Mouse (Mus musculus): ENCODE measurements at regions not wholly inside any gene's neighbourhood (a gene's known extent, or its start where the extent isn't known, plus 50 kb on each side); places are given as distances from the start of the nearest gene placed in this dataset.

GRCm38 (mm10) chr3:14952169-14952729 is 66.2 kb downstream of the Car2 start:
- no peak for DNase-seq (ENCODE audit: low read depth)

GRCm38 (mm10) chr3:14952951-14953350 is 66.9 kb downstream of the Car2 start:
- DNase-seq (ENCODE audit: low read depth): no peak

DNA sequence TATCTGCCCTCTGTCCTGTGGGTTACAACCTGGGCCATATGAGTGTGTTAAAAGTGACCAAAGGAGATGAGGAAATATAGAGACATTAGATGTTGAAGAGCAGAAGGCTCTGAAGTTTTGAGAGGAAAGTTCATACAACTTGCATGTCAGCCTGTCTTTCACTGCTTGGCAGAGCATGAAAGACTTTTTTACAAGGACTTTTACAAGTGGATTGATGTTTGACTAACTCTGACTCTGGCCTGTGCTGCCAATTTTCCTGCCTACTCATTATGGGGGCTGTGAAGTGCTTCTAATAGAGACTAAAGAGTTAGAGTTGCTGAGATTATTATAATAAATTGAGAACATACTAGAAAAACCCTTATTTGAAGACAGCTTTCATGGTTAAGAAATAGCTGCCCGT is 71.4 kb downstream of the Car2 start:
- DNase-seq (ENCODE audit: low read depth): no peak

DNA sequence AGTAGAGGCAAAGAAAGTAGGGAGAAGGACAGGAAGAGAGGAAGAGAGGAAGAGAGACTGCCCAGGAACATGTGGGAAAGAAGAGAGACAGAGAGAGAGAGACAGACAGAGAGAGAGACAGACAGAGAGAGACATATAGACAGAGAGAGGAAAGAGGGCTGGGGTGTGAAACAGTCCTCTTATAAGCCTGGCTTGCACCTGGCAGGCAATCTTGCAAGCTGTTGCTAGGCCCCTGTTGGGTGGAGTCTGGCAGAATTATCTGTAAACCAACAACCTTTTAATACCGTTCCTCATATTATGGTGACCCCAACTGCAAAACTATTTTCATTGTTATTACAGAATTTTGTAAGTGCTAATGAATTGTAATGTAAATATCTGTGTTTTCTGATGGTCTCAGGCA is 72.2 kb downstream of the Car2 start:
- DNase-seq (ENCODE audit: low read depth): no peak

DNA sequence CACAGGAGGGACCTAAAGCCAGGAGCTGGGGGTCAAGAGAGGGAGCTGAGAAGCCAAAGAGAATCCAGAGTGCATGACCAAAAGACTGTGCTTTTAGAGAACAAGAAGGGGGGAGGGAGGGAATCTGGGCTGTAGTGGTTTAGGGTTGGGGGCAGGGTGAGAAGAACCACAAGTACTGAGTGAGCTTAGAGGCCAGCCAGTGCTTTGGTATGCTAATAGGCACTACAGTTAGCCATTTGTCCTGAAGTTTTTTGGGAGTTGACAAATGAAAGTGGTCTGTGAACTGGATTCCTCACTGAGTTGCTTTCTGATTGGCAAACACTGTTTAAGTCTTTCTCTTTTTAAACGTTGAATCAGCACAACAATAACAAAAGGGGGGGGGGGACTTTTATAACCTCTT is 73.5 kb downstream of the Car2 start:
- peak; percentile 45 for DNase-seq (ENCODE audit: low read depth)

DNA sequence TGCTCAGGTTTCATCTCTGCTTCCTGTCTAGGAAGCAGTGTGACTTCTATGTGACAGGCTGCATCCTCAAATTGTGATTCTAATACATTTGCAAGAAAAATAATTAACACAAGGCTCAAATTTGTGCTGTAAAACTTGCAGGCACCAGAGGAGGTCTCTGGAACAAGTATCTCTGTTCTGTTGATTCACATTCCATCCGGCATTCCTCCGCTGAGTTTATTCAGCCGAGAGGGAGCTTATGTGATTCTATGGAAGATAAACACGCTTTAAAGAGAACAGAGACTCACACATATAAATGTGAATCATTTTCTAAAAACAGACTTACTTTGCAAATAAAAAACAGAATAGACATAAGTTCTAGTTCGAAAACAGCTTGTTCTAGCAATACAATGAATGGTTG is 78.7 kb downstream of the Car2 start:
- peak; percentile 38 for DNase-seq (ENCODE audit: low read depth)

DNA sequence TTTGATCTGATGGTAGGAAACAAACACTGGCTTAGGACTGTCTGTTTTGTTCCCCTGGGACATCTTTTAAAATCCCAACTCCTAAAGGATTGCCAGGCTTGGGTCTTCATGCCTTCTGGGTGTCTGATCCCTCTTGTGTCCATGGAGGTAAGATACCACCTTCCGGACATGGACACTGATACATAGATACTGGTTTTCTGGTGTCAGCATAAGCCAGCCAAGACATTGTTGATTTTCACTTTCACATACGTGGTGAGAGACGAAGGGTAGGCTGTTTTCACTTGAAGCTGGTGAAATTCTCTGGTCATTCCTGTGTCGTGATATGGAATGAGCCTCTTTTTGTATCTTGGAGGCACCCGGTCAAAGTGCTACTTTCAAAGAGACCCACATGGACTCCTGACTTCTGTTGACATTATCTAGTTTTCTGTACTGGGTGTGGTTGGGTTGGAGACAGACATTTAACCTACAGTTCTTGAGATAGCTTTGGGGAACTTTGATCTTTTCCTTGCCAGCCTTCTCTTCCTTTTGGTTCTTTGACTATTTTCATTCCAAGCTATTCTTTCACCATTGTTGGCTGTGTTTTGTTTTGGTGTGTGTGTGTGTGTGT is 79.5 kb downstream of the Car2 start:
- no peak for DNase-seq (ENCODE audit: low read depth)

DNA sequence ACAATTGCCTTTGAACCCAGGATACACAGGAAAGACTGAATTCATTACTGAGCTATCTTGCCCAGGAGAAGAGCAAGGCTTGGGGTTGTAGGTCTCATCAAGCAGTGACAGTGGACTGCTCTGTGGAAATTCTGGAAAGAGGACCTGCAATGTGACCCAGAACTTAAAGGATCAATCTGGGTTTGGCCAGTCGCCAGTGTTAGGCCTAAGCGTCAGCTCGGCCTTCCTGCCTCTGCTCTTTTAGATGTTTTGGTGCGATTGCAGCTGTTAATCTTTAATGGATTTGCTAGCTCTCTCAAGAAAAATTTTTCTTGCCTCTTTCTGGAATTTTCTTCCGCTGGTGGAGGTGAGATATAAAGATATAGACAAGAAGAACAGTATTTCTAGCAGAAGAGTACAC is 81.2 kb downstream of the Car2 start:
- no peak for DNase-seq (ENCODE audit: low read depth)

GRCm38 (mm10) chr3:14968345-14968744 is 82.3 kb downstream of the Car2 start:
- DNase-seq (ENCODE audit: low read depth): no peak

GRCm38 (mm10) chr3:14969698-14970097 is 83.6 kb downstream of the Car2 start:
- no peak for DNase-seq (ENCODE audit: low read depth)

DNA sequence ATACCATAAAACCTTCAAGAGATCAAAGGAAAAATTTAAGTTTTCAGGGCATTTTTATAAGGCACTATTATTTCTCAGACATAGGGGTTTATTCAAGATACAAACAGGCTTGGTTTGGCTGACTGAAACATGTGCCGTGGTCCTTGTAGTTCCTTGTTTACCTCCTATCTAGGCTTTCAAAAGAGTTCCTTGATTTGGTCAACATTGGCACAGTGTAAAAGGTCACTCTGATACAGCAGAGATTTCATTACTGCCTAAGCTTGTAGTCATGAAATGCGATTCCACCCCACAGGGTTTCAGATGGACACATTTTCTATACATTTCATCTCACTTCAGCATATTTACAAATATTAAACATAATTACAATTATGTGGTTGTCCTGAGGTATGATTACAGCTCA is 85.6 kb downstream of the Car2 start:
- DNase-seq (ENCODE audit: low read depth): no peak

DNA sequence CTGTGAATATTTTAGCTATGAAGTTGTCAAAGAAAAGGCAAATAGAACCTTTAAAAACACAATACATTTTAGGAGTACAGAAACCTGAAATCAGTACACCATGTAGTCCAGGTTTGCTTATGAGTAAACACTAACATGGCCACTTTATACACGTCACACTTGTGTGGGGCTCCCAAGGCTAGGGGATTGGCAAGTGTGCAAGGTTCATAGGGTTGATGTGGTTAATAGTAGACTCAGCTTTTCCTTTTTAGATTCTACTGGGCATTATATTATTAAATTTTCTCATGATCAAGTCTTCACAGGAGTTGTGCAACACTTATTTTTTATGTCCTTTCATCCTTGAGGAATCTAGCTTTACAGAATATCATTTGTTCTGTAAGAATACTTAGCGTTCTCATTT is 88.7 kb downstream of the Car2 start:
- DNase-seq (ENCODE audit: low read depth): no peak

DNA sequence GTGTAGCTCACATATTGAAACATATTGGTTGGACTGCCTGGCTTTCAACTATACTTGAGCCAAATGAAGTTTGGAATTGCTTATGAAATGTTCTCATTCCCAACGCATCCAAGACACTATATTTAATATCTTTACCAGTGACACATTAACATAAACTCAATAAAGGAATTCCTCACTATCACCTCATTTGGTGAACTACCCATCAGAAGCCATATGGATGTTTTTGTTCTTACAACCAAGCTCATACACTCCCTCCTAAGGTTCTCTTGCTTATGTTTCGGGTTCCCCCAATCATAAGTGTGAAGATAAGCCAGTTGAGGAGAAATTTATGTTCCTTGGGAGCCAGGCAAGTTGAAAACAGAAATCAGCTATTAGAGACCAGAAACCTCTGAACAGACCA is 89.1 kb downstream of the Car2 start:
- DNase-seq (ENCODE audit: low read depth): no peak

DNA sequence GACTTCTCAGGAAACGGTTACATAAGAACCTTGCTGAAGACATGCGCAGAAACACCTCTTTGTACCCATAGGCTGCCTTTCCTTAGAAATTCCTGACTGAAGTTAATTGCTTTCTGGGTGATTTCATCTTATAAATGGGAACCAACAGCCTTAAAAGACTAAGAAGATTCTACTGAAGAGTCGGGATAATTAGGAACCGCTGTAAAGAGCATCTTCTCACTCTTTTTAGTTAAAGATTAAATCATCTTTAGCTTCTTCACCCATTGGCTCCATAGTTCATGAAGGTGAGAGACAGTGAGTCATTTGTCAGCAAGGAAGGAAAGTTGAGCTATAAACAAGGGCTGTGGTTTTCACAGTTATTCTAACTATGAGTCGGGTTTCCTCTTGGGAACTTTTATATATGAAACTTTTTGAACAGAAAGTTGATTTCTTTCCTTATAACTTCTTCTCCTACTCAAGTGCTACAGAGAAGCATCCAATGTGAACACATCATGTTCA is 93.1 kb downstream of the Car2 start:
- peak; percentile 83 for DNase-seq (ENCODE audit: low read depth)

DNA sequence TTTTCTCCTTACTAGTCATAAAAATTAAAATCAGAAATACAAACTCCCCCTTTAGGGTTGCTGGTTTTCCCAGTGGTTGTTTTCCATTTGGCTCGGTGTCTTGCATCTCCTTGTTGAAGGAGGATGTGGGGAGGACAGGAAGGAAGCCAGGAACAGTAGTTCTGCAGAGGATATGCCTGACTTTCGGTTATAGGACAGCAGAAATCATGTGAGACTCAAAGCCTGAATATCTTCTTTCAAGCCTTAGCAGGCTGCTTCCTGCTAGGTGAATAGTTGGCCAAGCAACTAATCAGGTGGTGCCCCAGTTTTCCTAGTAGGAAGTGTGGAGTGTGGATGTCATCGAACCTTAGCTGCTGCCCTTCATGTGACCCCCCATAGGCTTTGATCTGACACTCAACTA is 103.6 kb downstream of the Car2 start:
- peak; percentile 92 for DNase-seq (ENCODE audit: low read depth)

- no peak for DNase-seq (ENCODE audit: low read depth)
Observed at GRCm38 (mm10) chr3:14993936-14994335, 107.9 kb downstream of the Car2 start.

DNA sequence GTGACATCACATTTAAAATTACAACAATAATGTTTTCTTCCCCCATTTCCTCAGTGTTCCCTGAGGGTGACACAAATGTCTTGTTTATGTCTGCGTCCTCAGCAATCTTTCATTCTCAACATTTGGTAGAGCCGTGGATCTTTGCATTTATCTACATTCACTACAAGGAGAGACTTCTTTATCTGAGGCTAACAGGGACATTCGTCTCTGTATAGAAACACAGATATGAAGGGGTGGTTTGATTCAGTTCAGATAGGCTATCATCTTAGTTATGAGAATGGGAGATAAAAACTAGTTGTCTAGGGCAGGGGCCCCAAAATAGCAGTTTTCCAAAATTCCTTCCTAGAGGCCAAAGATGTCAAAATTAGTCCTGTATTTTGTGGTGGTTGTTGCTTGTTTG is 111.2 kb downstream of the Car2 start:
- DNase-seq (ENCODE audit: low read depth): no peak

- DNase-seq (ENCODE audit: low read depth): no peak
Observed at GRCm38 (mm10) chr3:14998521-14998920, 112.4 kb downstream of the Car2 start.

DNA sequence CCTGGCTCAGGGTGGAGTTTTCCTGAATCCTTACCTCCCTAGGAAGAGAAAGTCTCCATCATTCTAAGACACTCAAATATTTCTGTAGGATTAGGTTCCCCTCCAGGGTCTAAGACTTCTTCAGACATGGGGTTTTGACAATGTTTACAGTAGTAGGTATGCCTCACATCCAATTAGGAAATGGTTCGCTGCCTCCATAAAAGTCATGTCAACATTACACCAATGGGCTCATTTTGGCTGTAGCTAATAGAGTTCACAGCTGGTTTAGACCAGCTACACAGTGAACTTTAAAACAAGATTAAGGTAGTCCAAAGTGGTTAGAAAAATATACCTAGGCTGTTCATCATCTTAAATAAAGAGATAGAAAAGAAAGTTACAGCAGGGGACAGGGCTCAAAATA is 113.3 kb downstream of the Car2 start:
- no peak for DNase-seq (ENCODE audit: low read depth)

GRCm38 (mm10) chr3:14999914-15000313 is 113.8 kb downstream of the Car2 start:
- no peak for DNase-seq (ENCODE audit: low read depth)

DNA sequence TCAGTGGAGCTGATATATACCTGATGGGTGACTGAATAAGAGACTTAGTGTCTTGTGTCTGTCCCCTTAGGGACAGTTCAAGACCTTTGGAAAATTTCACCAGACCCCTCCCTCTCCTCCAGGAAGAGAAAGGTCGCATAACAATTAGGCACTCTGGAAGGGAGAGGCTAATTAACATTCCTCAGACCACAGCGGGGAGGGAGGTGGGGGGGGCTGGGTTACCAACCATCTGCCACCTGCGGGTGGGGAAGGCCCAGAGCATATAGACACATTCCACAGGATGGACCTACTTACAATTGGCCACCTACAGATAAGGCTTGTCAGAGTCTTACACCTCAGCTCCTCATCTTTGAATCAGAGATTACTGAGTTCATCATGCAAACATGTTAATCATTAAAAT is 114.6 kb downstream of the Car2 start:
- DNase-seq (ENCODE audit: low read depth): no peak

DNA sequence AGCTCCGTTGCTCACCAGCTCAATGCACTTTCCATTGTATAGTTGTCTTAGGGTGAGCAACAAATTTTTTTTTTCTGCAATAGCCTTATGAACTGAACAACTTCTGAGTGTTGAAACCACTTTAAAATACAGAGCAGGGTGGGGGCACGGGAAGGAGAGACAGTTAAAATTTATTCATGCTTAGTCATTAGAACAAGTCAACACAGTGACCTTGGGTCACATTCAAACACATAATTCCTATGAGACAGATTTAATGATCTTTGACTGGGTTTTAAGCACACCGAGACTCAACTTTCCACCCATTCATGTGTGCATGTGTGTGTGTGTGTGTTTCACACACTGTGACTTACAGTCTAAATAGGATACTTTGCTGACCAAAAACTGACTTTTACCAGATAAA is 121.7 kb downstream of the Car2 start:
- peak; percentile 23 for DNase-seq (ENCODE audit: low read depth)

- no peak for DNase-seq (ENCODE audit: low read depth)
Observed at GRCm38 (mm10) chr3:15008501-15008900, 122.4 kb downstream of the Car2 start.

GRCm38 (mm10) chr3:15009747-15010146 is 123.7 kb downstream of the Car2 start:
- no peak for DNase-seq (ENCODE audit: low read depth)

Data from 416B (cell line).